Mouse (Mus musculus) embryonic facial prominence, embryonic 11.5 days (tissue): ENCODE measurements around the gene Hmgcs2. TPM values are rescaled to one million over a fixed set of nuclear protein-coding genes. Genes with fewer than 3 reads are reported as not detected.

Experiments used
- ATAC-seq: fragments of 200-750 bp; cut with Nextera tagmentation; replicated peaks from 2 replicates; pipeline ENCODE4 v1.8.0; 2017; ENCODE audit warnings: low read depth; ENCODE audit not compliant: insufficient number of reproducible peaks, low FRiP score, low TSS enrichment
- DNase-seq: peaks from one replicate; pipeline ENCODE4 v3.0.0-alpha.2; 2015; ENCODE audit warnings: low spot score
- H3K27ac ChIP-seq: fragments of 300-500 bp; sonication (generic); replicated peaks from 2 replicates; pipeline ENCODE4 v1.5.1; 2014; ENCODE audit warnings: mild to moderate bottlenecking, low read depth, low read length, control low read depth
- H3K27me3 ChIP-seq: fragments of 300-500 bp; sonication (generic); 2 replicates; pipeline ENCODE4 v1.6.1; 2014; ENCODE audit warnings: mild to moderate bottlenecking, low read length, moderate library complexity, mixed read lengths; ENCODE audit not compliant: control insufficient read depth, insufficient read depth
- H3K36me3 ChIP-seq: fragments of 300-500 bp; sonication (generic); replicated peaks from 2 replicates; pipeline ENCODE4 v1.6.1; 2014; ENCODE audit warnings: low read depth, mild to moderate bottlenecking, low read length, moderate library complexity, mixed read lengths; ENCODE audit not compliant: control insufficient read depth, insufficient read depth
- H3K4me1 ChIP-seq: fragments of 300-500 bp; sonication (generic); 2 replicates; pipeline ENCODE4 v1.6.1; 2014; ENCODE audit warnings: low read length, mixed read lengths; ENCODE audit not compliant: control insufficient read depth, insufficient read depth
- H3K4me2 ChIP-seq: fragments of 300-500 bp; sonication (generic); 2 replicates; pipeline ENCODE4 v1.6.1; 2014; ENCODE audit warnings: low read depth, mild to moderate bottlenecking, control low read depth, low read length, moderate library complexity
- H3K4me3 ChIP-seq: fragments of 300-500 bp; sonication (generic); 2 replicates; pipeline ENCODE4 v1.5.1; 2014; ENCODE audit warnings: low read depth, low read length, control low read depth
- H3K9ac ChIP-seq: fragments of 300-500 bp; sonication (generic); replicated peaks from 2 replicates; pipeline ENCODE4 v1.6.1; 2014; ENCODE audit warnings: mild to moderate bottlenecking, control low read depth, low read length
- H3K9me3 ChIP-seq: fragments of 300-500 bp; sonication (generic); replicated peaks from 2 replicates; pipeline ENCODE4 v1.6.1; 2016; ENCODE audit warnings: mild to moderate bottlenecking, low read length, inconsistent platforms, mixed read lengths; ENCODE audit not compliant: control insufficient read depth
- WGBS: fragments of 180-500 bp; shearing (Covaris S2); extraction: QIAGEN DNeasy Blood & Tissue Kit; methylation state at CpG from one replicate; pipeline ENCODE4 v1.1.7; 2014; 5-methylcytosine and 5-hydroxymethylcytosine counted together
- polyA plus RNA-seq: library from polyadenylated mRNA; unstranded; fragments of >200 nt; fragmentation: Nextera tagmentation; extraction: Ambion mirVana; gene quantifications from 2 replicates; pipeline ENCODE4 v1.2.1, GENCODE M21; 2014

Hmgcs2 gene
- polyA plus RNA-seq, 1 experiment from 2014 or later = 1.7 TPM

GRCm38 (mm10) chr3:98283205-98283604, 3.0 kb downstream of the Hmgcs2 start:
- no peaks in the 10 kb centered on the region for H3K36me3 ChIP-seq
- no peak overlapping the region for H3K4me3 ChIP-seq
- no peaks in the 10 kb centered on the region for H3K9me3 ChIP-seq
- H3K9ac ChIP-seq = no peak overlapping the region
- ATAC-seq (no peak), DNase-seq (no peak)
- H3K27me3 ChIP-seq = no peaks in the 10 kb centered on the region
- H3K4me2 ChIP-seq = no peak overlapping the region
- 88% methylated on average over 5 of the region's 5 CpGs for WGBS
- no peak overlapping the region for H3K27ac ChIP-seq
- H3K4me1 ChIP-seq = no peaks in the 10 kb centered on the region

GRCm38 (mm10) chr3:98291044-98291443, 10.8 kb downstream of the Hmgcs2 start:
- Histone ChIP-seq H3K9ac (no peak overlapping the region), H3K9me3 (no peaks in the 10 kb centered on the region), H3K4me2 (no peak overlapping the region), H3K36me3 (no peaks in the 10 kb centered on the region), H3K27ac (no peak overlapping the region), H3K4me1 (no peaks in the 10 kb centered on the region), H3K27me3 (no peaks in the 10 kb centered on the region), H3K4me3 (no peak overlapping the region)
- DNase-seq (no peak), ATAC-seq (no peak)
- 94% methylated on average over 9 of the region's 9 CpGs for WGBS

GRCm38 (mm10) chr3:98295965-98296364, 15.7 kb downstream of the Hmgcs2 start:
- no peaks in the 10 kb centered on the region for H3K36me3 ChIP-seq
- 69% methylated on average over 10 of the region's 10 CpGs for WGBS
- no peak overlapping the region for H3K27ac ChIP-seq
- no peak overlapping the region for H3K4me2 ChIP-seq
- no peak overlapping the region for H3K4me3 ChIP-seq
- H3K9ac ChIP-seq = no peak overlapping the region
- no peaks in the 10 kb centered on the region for H3K4me1 ChIP-seq
- H3K27me3 ChIP-seq = no peaks in the 10 kb centered on the region
- H3K9me3 ChIP-seq = no peaks in the 10 kb centered on the region
- no peak for ATAC-seq
- DNase-seq = no peak

GRCm38 (mm10) chr3:98299391-98300100, 19.3 kb downstream of the Hmgcs2 start:
- ATAC-seq (no peak), DNase-seq (no peak)
- no peaks in the 10 kb centered on the region for H3K9me3 ChIP-seq
- no peaks in the 10 kb centered on the region for H3K27me3 ChIP-seq
- no peak overlapping the region for H3K4me3 ChIP-seq
- no peaks in the 10 kb centered on the region for H3K4me1 ChIP-seq
- 96% methylated on average over 1 of the region's 1 CpGs for WGBS
- H3K9ac ChIP-seq = no peak overlapping the region
- H3K4me2 ChIP-seq = no peak overlapping the region
- no peaks in the 10 kb centered on the region for H3K36me3 ChIP-seq
- no peak overlapping the region for H3K27ac ChIP-seq

GRCm38 (mm10) chr3:98300266-98300665, 20.0 kb downstream of the Hmgcs2 start:
- no peak overlapping the region for H3K4me2 ChIP-seq
- no peak overlapping the region for H3K9ac ChIP-seq
- no peaks in the 10 kb centered on the region for H3K36me3 ChIP-seq
- ATAC-seq = no peak
- H3K4me1 ChIP-seq = no peaks in the 10 kb centered on the region
- no peak for DNase-seq
- H3K27ac ChIP-seq = no peak overlapping the region
- H3K27me3 ChIP-seq = no peaks in the 10 kb centered on the region
- WGBS = 90% methylated on average over 4 of the region's 4 CpGs
- H3K9me3 ChIP-seq = no peaks in the 10 kb centered on the region
- H3K4me3 ChIP-seq = no peak overlapping the region

GRCm38 (mm10) chr3:98301761-98302160, 21.5 kb downstream of the Hmgcs2 start:
- Histone ChIP-seq H3K9me3 (no peaks in the 10 kb centered on the region), H3K4me3 (no peak overlapping the region), H3K4me2 (no peak overlapping the region), H3K36me3 (no peaks in the 10 kb centered on the region), H3K4me1 (no peaks in the 10 kb centered on the region), H3K27me3 (no peaks in the 10 kb centered on the region), H3K9ac (no peak overlapping the region), H3K27ac (no peak overlapping the region)
- DNase-seq = no peak
- no peak for ATAC-seq
- WGBS = 93% methylated on average over 3 of the region's 3 CpGs

GRCm38 (mm10) chr3:98308606-98309005, 28.4 kb downstream of the Hmgcs2 start:
- Histone ChIP-seq H3K9ac (no peak overlapping the region), H3K4me2 (no peak overlapping the region), H3K27me3 (no peaks in the 10 kb centered on the region), H3K27ac (no peak overlapping the region), H3K4me1 (no peaks in the 10 kb centered on the region), H3K4me3 (no peak overlapping the region), H3K36me3 (no peaks in the 10 kb centered on the region), H3K9me3 (no peaks in the 10 kb centered on the region)
- DNase-seq = no peak
- WGBS = 82% methylated on average over 6 of the region's 6 CpGs
- ATAC-seq = no peak

GRCm38 (mm10) chr3:98310456-98310855, 30.2 kb downstream of the Hmgcs2 start:
- ATAC-seq = no peak
- H3K4me1 ChIP-seq = no peaks in the 10 kb centered on the region
- WGBS = 77% methylated on average over 1 of the region's 1 CpGs
- no peaks in the 10 kb centered on the region for H3K27me3 ChIP-seq
- H3K36me3 ChIP-seq = peaks cover 1% of the 10 kb centered on the region
- no peak overlapping the region for H3K9ac ChIP-seq
- no peaks in the 10 kb centered on the region for H3K9me3 ChIP-seq
- no peak overlapping the region for H3K4me2 ChIP-seq
- no peak overlapping the region for H3K27ac ChIP-seq
- no peak overlapping the region for H3K4me3 ChIP-seq
- DNase-seq = no peak
